Mouse (Mus musculus) heart, adult 2 months (tissue): ENCODE data around the gene Ccna2.

Experiments used
- CTCF ChIP-seq: fragments of 200-600 bp; IDR thresholded peaks from 2 replicates; pipeline ENCODE4 v1.8.1; 2022; ENCODE audit warnings: antibody characterized with exemption, mild to moderate bottlenecking, moderate library complexity
- EP300 ChIP-seq: fragments of 200-500 bp; IDR thresholded peaks from 2 replicates; pipeline ENCODE4 v1.6.1; 2011; ENCODE audit warnings: low read depth, low read length, control low read depth; ENCODE audit not compliant: insufficient read depth
- POLR2A ChIP-seq: fragments of 200-500 bp; IDR thresholded peaks from 2 replicates; pipeline ENCODE4 v1.6.1; 2011; ENCODE audit warnings: mild to moderate bottlenecking, low read depth, low read length, control low read depth; ENCODE audit not compliant: insufficient read depth

- no peak for TF ChIP-seq CTCF
- no peak for TF ChIP-seq POLR2A
- TF ChIP-seq EP300: no peak
Observed at GRCm38 (mm10) chr3:36521073-36522060, 50.6 kb downstream of the Ccna2 start, which contains the start of gene Gm11549.
